Mouse (Mus musculus) kidney, embryonic 14.5 days (tissue): ENCODE data around the gene Grm1. TPM values are rescaled to one million over a fixed set of nuclear protein-coding genes. Genes with fewer than 3 reads are reported as not detected.

ENCODE experiments used
- ATAC-seq: fragments of 200-750 bp; cut with Nextera tagmentation; 2 replicates; pipeline ENCODE4 v1.8.0; 2017; ENCODE audit warnings: moderate number of reproducible peaks, mild to moderate bottlenecking, moderate TSS enrichment, moderate library complexity; ENCODE audit not compliant: low FRiP score, low TSS enrichment
- H3K27ac ChIP-seq: fragments of 300-500 bp; sonication (generic); 2 replicates; pipeline ENCODE4 v1.5.1; 2014; ENCODE audit warnings: low read depth, mild to moderate bottlenecking, low read length, moderate library complexity, mixed read lengths
- H3K27me3 ChIP-seq: fragments of 300-500 bp; sonication (generic); 2 replicates; pipeline ENCODE4 v1.6.1; 2014; ENCODE audit warnings: mild to moderate bottlenecking, low read length; ENCODE audit not compliant: control insufficient read depth, insufficient read depth
- H3K36me3 ChIP-seq: fragments of 300-500 bp; sonication (generic); 2 replicates; pipeline ENCODE4 v1.6.1; 2014; ENCODE audit warnings: low read length, mixed read lengths; ENCODE audit not compliant: control insufficient read depth, insufficient read depth
- H3K4me1 ChIP-seq: fragments of 300-500 bp; sonication (generic); 2 replicates; pipeline ENCODE4 v1.6.1; 2014; ENCODE audit warnings: low read length, mixed read lengths; ENCODE audit not compliant: control insufficient read depth, insufficient read depth
- H3K4me2 ChIP-seq: fragments of 300-500 bp; sonication (generic); replicated peaks from 2 replicates; pipeline ENCODE4 v1.6.1; 2014; ENCODE audit warnings: low read depth, mild to moderate bottlenecking, low read length
- H3K4me3 ChIP-seq: fragments of 300-500 bp; sonication (generic); 2 replicates; pipeline ENCODE4 v1.5.1; 2014; ENCODE audit warnings: mild to moderate bottlenecking, low read length
- H3K9ac ChIP-seq: fragments of 300-500 bp; sonication (generic); 2 replicates; pipeline ENCODE4 v1.6.1; 2014; ENCODE audit warnings: low read depth, mild to moderate bottlenecking, low read length, moderate library complexity
- H3K9me3 ChIP-seq: fragments of 300-500 bp; sonication (generic); 2 replicates; pipeline ENCODE4 v1.6.1; 2016; ENCODE audit warnings: low read length; ENCODE audit not compliant: control insufficient read depth
- WGBS: fragments of 180-500 bp; shearing (Covaris S2); extraction: QIAGEN DNeasy Blood & Tissue Kit; methylation state at CpG from one replicate; pipeline ENCODE4 v1.1.7; 2014; 5-methylcytosine and 5-hydroxymethylcytosine counted together
- polyA plus RNA-seq: library from polyadenylated mRNA; unstranded; fragments of >200 nt; fragmentation: Nextera tagmentation; extraction: Ambion mirVana; gene quantifications from 2 replicates; pipeline ENCODE4 v1.2.1, GENCODE M21; 2014

Gene Grm1
- polyA plus RNA-seq, 1 experiment from 2014 or later, result not detected

GRCm38 (mm10) chr10:10697497-10697896 is 384.7 kb downstream of the Grm1 start:
- no peaks in the 10 kb centered on the region for H3K9me3 ChIP-seq
- no peak overlapping the region for H3K9ac ChIP-seq
- H3K36me3 ChIP-seq, result no peaks in the 10 kb centered on the region
- no peaks in the 10 kb centered on the region for H3K27me3 ChIP-seq
- no peak overlapping the region for H3K4me2 ChIP-seq
- 80% methylated on average over 6 of the region's 6 CpGs for WGBS
- no peaks in the 10 kb centered on the region for H3K4me1 ChIP-seq
- H3K4me3 ChIP-seq, result no peak overlapping the region
- H3K27ac ChIP-seq, result no peak overlapping the region
- no peak for ATAC-seq

- 14% methylated on average over 11 of the region's 11 CpGs for WGBS
- H3K27me3 ChIP-seq, result no peaks in the 10 kb centered on the region; the same call in 1 of the 2 replicates
- H3K4me3 ChIP-seq, result peak overlapping the region; percentile 36
- no peaks in the 10 kb centered on the region for H3K36me3 ChIP-seq
- H3K9ac ChIP-seq, result no peak overlapping the region
- H3K4me1 ChIP-seq, result no peaks in the 10 kb centered on the region
- no peaks in the 10 kb centered on the region for H3K9me3 ChIP-seq
- H3K4me2 ChIP-seq, result peak overlapping the region; percentile 68
- ATAC-seq, result peak; percentile 20; the same call in 1 of the 2 replicates
- no peak overlapping the region for H3K27ac ChIP-seq
These were observed 392.4 kb downstream of the Grm1 start for GRCm38 (mm10) chr10:10689668-10690223.

GRCm38 (mm10) chr10:10688907-10689667 is 393.1 kb downstream of the Grm1 start:
- WGBS, result 2% methylated on average over 34 of the region's 35 CpGs
- peak overlapping the region; percentile 68 for H3K4me2 ChIP-seq
- no peak overlapping the region for H3K27ac ChIP-seq
- no peaks in the 10 kb centered on the region for H3K9me3 ChIP-seq
- H3K36me3 ChIP-seq, result no peaks in the 10 kb centered on the region
- peak; percentile 80 for ATAC-seq
- no peaks in the 10 kb centered on the region for H3K4me1 ChIP-seq
- H3K9ac ChIP-seq, result 0 out of 2 replicates have a peak overlapping the region, but pooled peaks have one; percentile 35
- H3K4me3 ChIP-seq, result peak overlapping the region; percentile 36
- no peaks in the 10 kb centered on the region; the same call in 1 of the 2 replicates for H3K27me3 ChIP-seq

GRCm38 (mm10) chr10:10681048-10681447 is 401.1 kb downstream of the Grm1 start, which contains the start of gene Gm10944:
TSS of gene Gm10944 (plus strand) at chr10:10681348.
- ATAC-seq, result no peak
- no peak within 1 kb of the TSS for H3K27ac ChIP-seq

GRCm38 (mm10) chr10:10659976-10660375 is 422.2 kb downstream of the Grm1 start:
- Histone ChIP-seq H3K27ac (no peak overlapping the region), H3K9me3 (no peaks in the 10 kb centered on the region), H3K27me3 (no peaks in the 10 kb centered on the region), H3K4me2 (no peak overlapping the region), H3K36me3 (no peaks in the 10 kb centered on the region), H3K4me3 (no peak overlapping the region), H3K9ac (no peak overlapping the region), H3K4me1 (no peaks in the 10 kb centered on the region)
- WGBS, result 67% methylated on average over 3 of the region's 3 CpGs
- no peak for ATAC-seq

More at GRCm38 (mm10) chr10:10681048-10681447, 401.1 kb downstream of the Grm1 start, which contains the start of gene Gm10944:
- 87% methylated on average over 1 of the region's 1 CpGs for WGBS
- Histone ChIP-seq H3K27me3 (no peaks in the 10 kb centered on the region; the same call in 1 of the 2 replicates), H3K4me2 (no peak within 1 kb of the TSS), H3K9ac (no peak within 1 kb of the TSS), H3K4me3 (no peak within 1 kb of the TSS), H3K9me3 (no peaks in the 10 kb centered on the region), H3K4me1 (no peaks in the 10 kb centered on the region), H3K36me3 (no peaks in the 10 kb centered on the region)

GRCm38 (mm10) chr10:10659161-10659560 is 423.0 kb downstream of the Grm1 start:
- no peaks in the 10 kb centered on the region for H3K9me3 ChIP-seq
- H3K36me3 ChIP-seq, result no peaks in the 10 kb centered on the region
- no peaks in the 10 kb centered on the region for H3K4me1 ChIP-seq
- WGBS, result 82% methylated on average over 3 of the region's 3 CpGs
- no peak overlapping the region for H3K4me3 ChIP-seq
- H3K9ac ChIP-seq, result no peak overlapping the region
- H3K27me3 ChIP-seq, result no peaks in the 10 kb centered on the region
- no peak overlapping the region for H3K4me2 ChIP-seq
- no peak overlapping the region for H3K27ac ChIP-seq
- ATAC-seq, result no peak

- Histone ChIP-seq H3K9ac (no peak overlapping the region), H3K27me3 (no peaks in the 10 kb centered on the region), H3K4me1 (no peaks in the 10 kb centered on the region), H3K27ac (no peak overlapping the region), H3K9me3 (no peaks in the 10 kb centered on the region), H3K4me3 (no peak overlapping the region), H3K36me3 (no peaks in the 10 kb centered on the region), H3K4me2 (no peak overlapping the region)
- WGBS, result 87% methylated on average over 4 of the region's 4 CpGs
- no peak for ATAC-seq
These were observed 425.5 kb downstream of the Grm1 start for GRCm38 (mm10) chr10:10656621-10657020.

- no peaks in the 10 kb centered on the region for H3K36me3 ChIP-seq
- ATAC-seq, result no peak
- no peak overlapping the region for H3K4me3 ChIP-seq
- no peak overlapping the region for H3K9ac ChIP-seq
- H3K4me2 ChIP-seq, result no peak overlapping the region
- no peak overlapping the region for H3K27ac ChIP-seq
- H3K9me3 ChIP-seq, result no peaks in the 10 kb centered on the region
- no peaks in the 10 kb centered on the region for H3K4me1 ChIP-seq
- no peaks in the 10 kb centered on the region for H3K27me3 ChIP-seq
These were observed 426.2 kb downstream of the Grm1 start for GRCm38 (mm10) chr10:10655991-10656390.
